Mouse (Mus musculus): ENCODE data around the gene Dgki. TPM values are rescaled to one million over a fixed set of nuclear protein-coding genes. Genes with fewer than 3 reads are reported as not detected.

Dgki gene
- polyA plus RNA-seq, 1 experiment from 2014 or later: 7.1 TPM

GRCm38 (mm10) chr6:37072401-37073016 is 227.5 kb downstream of the Dgki start:
- H3K4me3 ChIP-seq (replicated peaks): no peak overlapping the region
- no peak overlapping the region for H3K4me2 ChIP-seq
- H3K27ac ChIP-seq (replicated peaks): no peak overlapping the region
- no peaks in the 10 kb centered on the region for H3K4me1 ChIP-seq
- H3K27me3 ChIP-seq (replicated peaks): no peaks in the 10 kb centered on the region
- no peaks in the 10 kb centered on the region for H3K9me3 ChIP-seq (replicated peaks)
- ATAC-seq (ENCODE audit: low FRiP score): no peak
- 69% methylated on average over 9 of the region's 9 CpGs for WGBS
- H3K36me3 ChIP-seq: no peaks in the 10 kb centered on the region
- no peak overlapping the region for H3K9ac ChIP-seq (replicated peaks)

DNA sequence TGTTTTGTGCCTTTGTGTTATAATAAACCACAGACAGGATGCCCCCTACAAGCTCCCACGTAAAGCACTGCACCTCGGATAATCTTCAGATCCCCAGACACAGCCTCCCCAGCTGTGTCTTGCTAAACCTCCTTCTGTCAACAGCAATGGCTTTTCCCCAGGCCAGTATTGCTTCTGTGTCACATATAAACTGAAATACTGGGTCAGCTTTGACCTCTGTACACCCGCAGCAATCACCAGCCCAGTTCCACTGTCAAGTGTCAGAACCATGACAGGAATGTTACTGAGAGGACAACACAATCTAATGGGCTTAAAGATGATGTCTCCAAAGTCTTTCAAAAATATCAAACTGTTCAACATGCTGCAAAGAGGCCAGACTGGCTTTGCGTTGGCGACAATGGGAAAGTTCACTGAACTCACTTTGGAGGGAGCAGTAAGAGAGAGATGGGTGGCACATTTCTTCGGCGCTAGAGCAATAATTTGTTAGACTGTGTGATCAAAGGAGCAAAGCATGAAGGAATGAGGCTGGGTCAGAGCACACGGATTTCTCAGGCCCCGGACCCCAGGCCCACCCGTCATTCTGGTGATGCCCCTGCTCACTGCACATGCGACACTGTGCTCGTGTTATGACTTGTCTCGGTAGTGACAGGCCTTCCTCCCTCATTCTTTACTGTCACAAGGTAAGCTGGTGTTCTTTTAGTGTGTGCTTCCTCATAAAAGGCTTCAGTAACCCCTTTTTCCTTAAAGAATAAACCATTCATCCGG is 230.0 kb downstream of the Dgki start:
- H3K4me1 ChIP-seq: no peaks in the 10 kb centered on the region
- ATAC-seq (ENCODE audit: low FRiP score): no peak
- no peaks in the 10 kb centered on the region for H3K36me3 ChIP-seq
- 76% methylated on average over 14 of the region's 14 CpGs for WGBS
- H3K27me3 ChIP-seq (replicated peaks): no peaks in the 10 kb centered on the region
- no peak overlapping the region for H3K9ac ChIP-seq (replicated peaks)
- H3K27ac ChIP-seq (replicated peaks): no peak overlapping the region
- H3K4me2 ChIP-seq: no peak overlapping the region
- H3K9me3 ChIP-seq (replicated peaks): no peaks in the 10 kb centered on the region
- H3K4me3 ChIP-seq (replicated peaks): no peak overlapping the region

- H3K9ac ChIP-seq (replicated peaks): no peak overlapping the region
- 0 out of 2 replicates have a peak, but pooled peaks cover 3% of the 10 kb centered on the region for H3K4me1 ChIP-seq
- no peak for ATAC-seq (ENCODE audit: low FRiP score)
- H3K9me3 ChIP-seq (replicated peaks): no peaks in the 10 kb centered on the region
- no peaks in the 10 kb centered on the region for H3K27me3 ChIP-seq (replicated peaks)
- no peaks in the 10 kb centered on the region for H3K36me3 ChIP-seq
- no peak overlapping the region for H3K4me2 ChIP-seq
- no peak overlapping the region for H3K4me3 ChIP-seq (replicated peaks)
- 85% methylated on average over 6 of the region's 6 CpGs for whole genome bisulfite sequencing
- no peak overlapping the region for H3K27ac ChIP-seq (replicated peaks)
Observed at GRCm38 (mm10) chr6:37068737-37069136, 231.2 kb downstream of the Dgki start.

- H3K4me1 ChIP-seq: 0 out of 2 replicates have a peak, but pooled peaks cover 3% of the 10 kb centered on the region
- H3K4me2 ChIP-seq: no peak overlapping the region
- ATAC-seq (ENCODE audit: low FRiP score): no peak
- no peaks in the 10 kb centered on the region for H3K27me3 ChIP-seq (replicated peaks)
- WGBS: 36% methylated on average over 1 of the region's 1 CpGs
- H3K9me3 ChIP-seq (replicated peaks): no peaks in the 10 kb centered on the region
- no peak overlapping the region for H3K9ac ChIP-seq (replicated peaks)
- peaks cover 4% of the 10 kb centered on the region; the same call in 1 of the 2 replicates for H3K36me3 ChIP-seq
- H3K4me3 ChIP-seq (replicated peaks): no peak overlapping the region
- H3K27ac ChIP-seq (replicated peaks): no peak overlapping the region
Observed at GRCm38 (mm10) chr6:37067357-37067756, 232.6 kb downstream of the Dgki start.

DNA sequence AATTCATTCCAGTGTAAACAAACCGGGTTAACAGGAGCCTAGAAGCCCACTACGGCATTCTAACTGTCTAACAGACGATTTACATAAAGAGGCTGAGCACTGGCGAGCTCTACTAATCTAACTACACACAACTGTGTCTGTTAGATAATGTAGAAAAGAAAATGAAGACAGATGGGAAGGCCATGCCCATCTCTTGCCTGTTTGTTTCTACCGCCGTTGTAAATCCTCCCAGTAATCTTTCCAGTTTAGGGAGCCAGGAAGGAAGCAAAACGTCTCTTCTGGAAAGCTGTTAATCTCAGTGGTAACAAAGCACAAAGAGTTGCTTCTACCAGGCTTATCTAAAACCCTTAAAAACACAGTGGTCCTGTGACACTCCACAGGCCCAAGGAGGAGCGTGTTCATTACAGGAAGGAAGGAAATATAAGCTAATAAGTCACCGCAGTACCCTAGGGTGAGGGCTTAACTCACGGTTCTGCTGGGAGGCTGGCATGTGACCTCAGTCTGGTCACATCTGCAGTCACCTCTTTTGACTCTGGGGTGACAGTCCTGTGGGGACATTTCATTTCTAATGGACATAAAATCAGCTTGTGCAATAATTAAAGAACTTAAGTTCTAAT is 235.7 kb downstream of the Dgki start:
- no peak overlapping the region for H3K27ac ChIP-seq (replicated peaks)
- no peaks in the 10 kb centered on the region for H3K9me3 ChIP-seq (replicated peaks)
- no peak overlapping the region for H3K4me2 ChIP-seq
- no peaks in the 10 kb centered on the region for H3K27me3 ChIP-seq (replicated peaks)
- no peak overlapping the region for H3K4me3 ChIP-seq (replicated peaks)
- ATAC-seq (ENCODE audit: low FRiP score): no peak
- no peak overlapping the region for H3K9ac ChIP-seq (replicated peaks)
- 38% methylated on average over 10 of the region's 10 CpGs for WGBS
- H3K36me3 ChIP-seq: peaks cover 4% of the 10 kb centered on the region; the same call in 1 of the 2 replicates
- H3K4me1 ChIP-seq: 0 out of 2 replicates have a peak, but pooled peaks cover 3% of the 10 kb centered on the region

GRCm38 (mm10) chr6:37063266-37063665 is 236.7 kb downstream of the Dgki start:
- H3K27me3 ChIP-seq (replicated peaks): no peaks in the 10 kb centered on the region
- no peaks in the 10 kb centered on the region for H3K9me3 ChIP-seq (replicated peaks)
- no peak overlapping the region for H3K9ac ChIP-seq (replicated peaks)
- WGBS: 96% methylated on average over 7 of the region's 7 CpGs
- H3K4me2 ChIP-seq: no peak overlapping the region
- no peak overlapping the region for H3K27ac ChIP-seq (replicated peaks)
- 0 out of 2 replicates have a peak, but pooled peaks cover 3% of the 10 kb centered on the region for H3K4me1 ChIP-seq
- ATAC-seq (ENCODE audit: low FRiP score): no peak
- no peak overlapping the region for H3K4me3 ChIP-seq (replicated peaks)
- H3K36me3 ChIP-seq: peaks cover 4% of the 10 kb centered on the region; the same call in 1 of the 2 replicates

DNA sequence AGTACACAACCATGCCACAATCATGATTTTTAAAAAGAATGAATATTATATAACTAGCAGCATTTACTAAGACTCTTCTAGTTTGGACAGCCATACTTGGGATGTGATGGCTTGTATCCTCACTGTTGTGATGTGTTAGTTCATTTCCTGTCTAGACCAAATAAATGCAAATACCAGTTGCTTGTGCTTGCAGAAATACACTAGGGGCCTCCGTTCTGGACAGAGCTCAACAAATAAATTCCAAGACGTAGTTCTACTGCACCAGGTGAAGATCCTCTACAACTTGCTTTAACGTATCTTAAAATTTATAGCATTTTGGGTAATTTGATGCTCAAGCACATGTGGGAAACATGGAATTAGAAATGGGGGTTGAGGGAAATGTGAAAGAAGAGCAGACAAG is 239.9 kb downstream of the Dgki start:
- no peak for ATAC-seq (ENCODE audit: low FRiP score)
- Histone ChIP-seq H3K36me3 (peaks cover 4% of the 10 kb centered on the region; the same call in 1 of the 2 replicates), H3K27me3 (replicated peaks) (no peaks in the 10 kb centered on the region), H3K4me1 (0 out of 2 replicates have a peak, but pooled peaks cover 3% of the 10 kb centered on the region), H3K4me2 (no peak overlapping the region), H3K27ac (replicated peaks) (no peak overlapping the region), H3K9me3 (replicated peaks) (no peaks in the 10 kb centered on the region), H3K4me3 (replicated peaks) (no peak overlapping the region), H3K9ac (replicated peaks) (no peak overlapping the region)
- WGBS: 89% methylated on average over 3 of the region's 3 CpGs

DNA sequence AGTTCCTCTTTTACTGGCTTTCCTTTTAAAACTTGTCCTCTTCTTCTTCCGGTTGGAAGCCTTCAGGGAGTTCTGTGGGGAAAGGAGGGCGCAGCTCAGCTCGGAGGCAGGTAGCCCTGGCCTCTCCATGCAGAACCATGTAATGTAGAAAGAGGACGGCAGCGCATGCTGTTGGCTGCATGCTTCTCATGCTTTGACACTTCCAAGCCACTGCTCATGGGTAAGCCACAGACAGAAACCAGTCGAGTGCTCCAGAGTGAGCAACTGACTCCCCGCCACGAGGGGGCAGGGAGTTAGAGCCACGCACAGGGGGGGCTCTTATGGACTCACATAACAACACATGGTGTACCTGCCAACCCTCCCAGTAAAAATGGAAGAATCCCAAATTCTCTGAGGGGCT is 242.0 kb downstream of the Dgki start:
- Histone ChIP-seq H3K4me2 (no peak overlapping the region), H3K9me3 (replicated peaks) (no peaks in the 10 kb centered on the region), H3K4me3 (replicated peaks) (no peak overlapping the region), H3K27ac (replicated peaks) (no peak overlapping the region), H3K27me3 (replicated peaks) (no peaks in the 10 kb centered on the region), H3K4me1 (no peaks in the 10 kb centered on the region), H3K9ac (replicated peaks) (no peak overlapping the region), H3K36me3 (no peaks in the 10 kb centered on the region)
- no peak for ATAC-seq (ENCODE audit: low FRiP score)
- 91% methylated on average over 9 of the region's 9 CpGs for WGBS

DNA sequence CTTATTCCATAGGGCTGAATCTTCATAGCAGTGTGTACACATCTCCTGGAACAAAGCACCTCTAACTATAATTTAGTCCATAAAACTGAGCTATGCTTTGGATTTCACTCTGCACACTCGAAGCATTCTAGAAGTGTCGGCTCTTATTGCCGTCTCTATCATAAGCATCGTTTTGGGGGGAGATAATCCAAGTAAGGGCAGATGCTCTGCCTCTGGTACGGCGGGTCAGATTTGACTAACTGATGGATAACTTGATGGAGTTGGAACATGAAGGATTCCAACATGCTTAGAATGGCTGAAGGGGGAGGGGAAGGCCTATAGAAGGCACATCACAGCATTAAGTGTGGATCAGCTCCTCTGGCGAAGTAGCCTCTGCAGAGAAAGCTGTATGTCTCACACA is 242.4 kb downstream of the Dgki start:
- Histone ChIP-seq H3K4me1 (no peaks in the 10 kb centered on the region), H3K9me3 (replicated peaks) (no peaks in the 10 kb centered on the region), H3K4me3 (replicated peaks) (no peak overlapping the region), H3K27ac (replicated peaks) (no peak overlapping the region), H3K9ac (replicated peaks) (no peak overlapping the region), H3K27me3 (replicated peaks) (no peaks in the 10 kb centered on the region), H3K4me2 (no peak overlapping the region), H3K36me3 (no peaks in the 10 kb centered on the region)
- no peak for ATAC-seq (ENCODE audit: low FRiP score)
- WGBS: 94% methylated on average over 7 of the region's 7 CpGs

- no peak for ATAC-seq (ENCODE audit: low FRiP score)
Observed at GRCm38 (mm10) chr6:37055634-37056033, 244.3 kb downstream of the Dgki start.

GRCm38 (mm10) chr6:37055128-37055527 is 244.9 kb downstream of the Dgki start:
- Histone ChIP-seq H3K9me3 (replicated peaks) (no peaks in the 10 kb centered on the region), H3K27me3 (replicated peaks) (no peaks in the 10 kb centered on the region), H3K36me3 (no peaks in the 10 kb centered on the region), H3K9ac (replicated peaks) (no peak overlapping the region), H3K27ac (replicated peaks) (no peak overlapping the region), H3K4me1 (no peaks in the 10 kb centered on the region), H3K4me2 (no peak overlapping the region), H3K4me3 (replicated peaks) (no peak overlapping the region)
- WGBS: 87% methylated on average over 5 of the region's 5 CpGs
- no peak for ATAC-seq (ENCODE audit: low FRiP score)

More at GRCm38 (mm10) chr6:37055634-37056033, 244.3 kb downstream of the Dgki start:
- Histone ChIP-seq H3K4me1 (no peaks in the 10 kb centered on the region), H3K4me2 (no peak overlapping the region), H3K27ac (replicated peaks) (no peak overlapping the region), H3K9ac (replicated peaks) (no peak overlapping the region), H3K4me3 (replicated peaks) (no peak overlapping the region), H3K27me3 (replicated peaks) (no peaks in the 10 kb centered on the region), H3K36me3 (no peaks in the 10 kb centered on the region), H3K9me3 (replicated peaks) (no peaks in the 10 kb centered on the region)
- 85% methylated on average over 3 of the region's 3 CpGs for WGBS

Data from neural tube, embryonic 15.5 days (tissue).